Mouse (Mus musculus) limb, embryonic 15.5 days (tissue): Measurements from ENCODE around the gene Afg3l1. TPM values are rescaled to one million over a fixed set of nuclear protein-coding genes. Genes with fewer than 3 reads are reported as not detected.
"Not testable (repeated sequence)": the region's sequence is repeated elsewhere in the genome, so short reads cannot be mapped to it uniquely, and the experiment has no call there.

Experiments
- ATAC-seq: fragments of 200-750 bp; cut with Nextera tagmentation; 2 replicates; pipeline ENCODE4 v1.8.0; 2017; ENCODE audit warnings: low read depth, moderate TSS enrichment; ENCODE audit not compliant: insufficient number of reproducible peaks, low FRiP score, low TSS enrichment
- H3K27ac ChIP-seq: fragments of 300-500 bp; sonication (generic); 2 replicates; pipeline ENCODE4 v1.5.1; 2015; ENCODE audit warnings: moderate library complexity, mild to moderate bottlenecking, inconsistent platforms
- H3K27me3 ChIP-seq: fragments of 300-500 bp; sonication (generic); 2 replicates; pipeline ENCODE4 v1.6.1; 2015; ENCODE audit warnings: inconsistent platforms
- H3K36me3 ChIP-seq: fragments of 300-500 bp; sonication (generic); 2 replicates; pipeline ENCODE4 v1.6.1; 2015; ENCODE audit warnings: inconsistent platforms
- H3K4me1 ChIP-seq: fragments of 300-500 bp; sonication (generic); 2 replicates; pipeline ENCODE4 v1.6.1; 2015; ENCODE audit warnings: inconsistent platforms
- H3K4me2 ChIP-seq: fragments of 300-500 bp; sonication (generic); 2 replicates; pipeline ENCODE4 v1.6.1; 2015; ENCODE audit warnings: mild to moderate bottlenecking, inconsistent platforms
- H3K4me3 ChIP-seq: fragments of 300-500 bp; sonication (generic); 2 replicates; pipeline ENCODE4 v1.5.1; 2015; ENCODE audit warnings: mild to moderate bottlenecking, inconsistent platforms
- H3K9ac ChIP-seq: fragments of 300-500 bp; sonication (generic); 2 replicates; pipeline ENCODE4 v1.6.1; 2015; ENCODE audit warnings: inconsistent platforms
- H3K9me3 ChIP-seq: fragments of 300-500 bp; sonication (generic); 2 replicates; pipeline ENCODE4 v1.6.1; 2016; ENCODE audit warnings: inconsistent platforms
- WGBS: fragments of 180-500 bp; shearing (Covaris S2); methylation state at CpG from one replicate; pipeline ENCODE4 v1.1.7; 2015; 5-methylcytosine and 5-hydroxymethylcytosine counted together
- polyA plus RNA-seq: library from polyadenylated mRNA; unstranded; fragments of >200 nt; fragmentation: Nextera tagmentation; extraction: Ambion mirVana; gene quantifications from 2 replicates; pipeline ENCODE4 v1.2.1, GENCODE M21; 2015

Afg3l1 gene
- polyA plus RNA-seq, 1 experiment from 2014 or later: 43.0 TPM

DNA sequence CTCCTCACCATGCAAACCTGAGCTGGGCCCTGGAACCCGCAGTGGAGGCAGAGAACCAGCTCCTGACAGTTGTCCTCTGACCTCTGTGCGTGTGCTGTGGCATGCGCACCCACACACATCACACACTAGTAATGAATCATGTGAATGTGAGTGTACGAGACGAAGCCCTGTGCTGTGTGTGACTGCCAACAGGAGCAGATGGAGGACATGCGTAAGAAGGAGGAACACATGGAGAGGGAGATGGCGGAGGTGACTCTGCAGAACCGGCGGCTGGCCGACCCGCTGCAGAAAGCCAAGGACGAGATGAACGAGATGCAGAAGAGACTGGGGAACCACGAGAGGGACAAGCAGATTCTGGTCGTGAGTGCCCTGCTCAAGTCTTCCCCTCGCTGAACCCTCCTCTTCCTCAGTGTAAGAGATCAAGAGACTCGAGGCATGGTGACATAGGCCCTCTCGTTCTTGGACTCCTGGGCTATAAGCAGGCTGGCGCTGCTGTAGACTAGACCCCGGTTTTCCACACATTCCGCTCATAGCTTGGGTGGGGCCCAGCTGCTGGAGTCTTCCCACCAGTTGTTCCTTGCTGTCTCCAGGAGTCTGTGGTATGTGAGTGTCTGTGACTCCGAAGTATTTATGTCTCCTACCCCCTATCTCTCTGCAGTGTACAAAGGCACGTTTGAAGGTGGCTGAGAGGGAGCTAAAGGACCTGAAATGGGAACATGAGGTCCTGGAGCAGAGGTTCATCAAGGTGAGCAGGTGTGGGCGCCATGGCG, 50.2 kb downstream of the Afg3l1 start:
- H3K4me3 ChIP-seq: no peak overlapping the region
- no peak overlapping the region for H3K4me2 ChIP-seq
- no peak overlapping the region for H3K27ac ChIP-seq
- peaks cover 97% of the 10 kb centered on the region for H3K36me3 ChIP-seq
- no peak for ATAC-seq
- WGBS: 85% methylated on average over 25 of the region's 25 CpGs
- no peaks in the 10 kb centered on the region for H3K9me3 ChIP-seq
- H3K9ac ChIP-seq: no peak overlapping the region
- H3K27me3 ChIP-seq: no peaks in the 10 kb centered on the region
- H3K4me1 ChIP-seq: no peaks in the 10 kb centered on the region

DNA sequence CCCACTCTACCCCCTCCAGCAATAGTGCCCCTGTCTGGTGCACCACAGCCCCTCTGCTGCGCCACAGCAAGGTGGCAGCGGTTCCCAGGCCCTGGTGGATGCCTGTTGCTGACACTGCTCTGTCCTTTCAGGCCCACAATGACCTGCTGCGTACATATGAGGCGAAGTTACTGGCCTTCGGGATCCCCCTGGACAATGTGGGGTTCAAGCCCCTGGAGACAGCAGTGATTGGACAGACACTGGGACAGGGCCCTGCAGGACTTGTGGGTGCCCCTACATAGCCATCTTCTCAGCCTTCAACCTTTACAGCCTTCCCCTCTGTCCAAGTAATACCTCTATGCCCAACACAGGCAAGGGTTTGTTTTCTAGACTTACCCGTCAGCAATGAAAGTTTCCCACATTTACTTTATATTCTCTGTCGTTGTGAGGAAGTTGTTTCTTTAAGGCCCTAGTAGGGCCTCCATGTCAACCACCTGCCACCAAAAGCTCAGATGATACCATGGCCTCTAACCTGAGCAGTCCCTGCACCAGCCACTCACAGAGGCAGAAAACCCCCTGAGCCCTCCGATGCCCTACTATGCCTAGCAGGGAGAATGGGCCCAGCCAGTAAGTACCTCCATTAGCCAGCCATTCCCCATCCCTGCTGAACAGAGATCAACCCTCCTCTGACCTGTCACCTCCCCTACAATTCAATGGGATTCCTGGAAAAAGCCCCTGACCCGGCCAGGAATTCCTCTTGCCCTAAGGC, 58.7 kb downstream of the Afg3l1 start:
- Histone ChIP-seq H3K4me1 (no peaks in the 10 kb centered on the region), H3K9me3 (no peaks in the 10 kb centered on the region), H3K9ac (no peak overlapping the region), H3K4me2 (no peak overlapping the region), H3K27me3 (peaks cover 7% of the 10 kb centered on the region), H3K4me3 (no peak overlapping the region), H3K27ac (no peak overlapping the region), H3K36me3 (peaks cover 54% of the 10 kb centered on the region)
- ATAC-seq: no peak; the same call in 1 of the 2 replicates
- WGBS: 88% methylated on average over 9 of the region's 9 CpGs

DNA sequence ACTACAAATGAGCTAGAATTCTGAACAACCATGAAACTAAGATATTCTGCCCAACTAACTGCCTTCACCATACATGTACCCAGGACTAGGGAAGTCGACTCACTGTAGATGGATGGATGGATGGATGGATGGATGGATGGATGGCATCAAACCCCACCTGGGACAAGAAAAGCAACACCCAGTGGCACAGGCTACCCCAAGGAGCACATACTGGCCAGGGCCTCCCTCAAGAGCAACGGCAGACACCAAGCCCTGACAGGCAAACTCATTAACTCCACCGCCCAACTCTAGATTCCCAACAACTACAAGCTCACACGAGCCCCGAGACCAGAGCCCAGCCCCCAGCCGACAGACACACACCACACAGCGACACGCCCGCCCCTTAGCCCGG, 59.3 kb downstream of the Afg3l1 start:
- Histone ChIP-seq H3K4me2 (no peak overlapping the region), H3K36me3 (peaks cover 49% of the 10 kb centered on the region), H3K27ac (no peak overlapping the region), H3K27me3 (peaks cover 7% of the 10 kb centered on the region), H3K4me3 (no peak overlapping the region), H3K4me1 (no peaks in the 10 kb centered on the region), H3K9me3 (no peaks in the 10 kb centered on the region), H3K9ac (no peak overlapping the region)
- no peak for ATAC-seq
- WGBS: 12% methylated on average over 9 of the region's 10 CpGs

DNA sequence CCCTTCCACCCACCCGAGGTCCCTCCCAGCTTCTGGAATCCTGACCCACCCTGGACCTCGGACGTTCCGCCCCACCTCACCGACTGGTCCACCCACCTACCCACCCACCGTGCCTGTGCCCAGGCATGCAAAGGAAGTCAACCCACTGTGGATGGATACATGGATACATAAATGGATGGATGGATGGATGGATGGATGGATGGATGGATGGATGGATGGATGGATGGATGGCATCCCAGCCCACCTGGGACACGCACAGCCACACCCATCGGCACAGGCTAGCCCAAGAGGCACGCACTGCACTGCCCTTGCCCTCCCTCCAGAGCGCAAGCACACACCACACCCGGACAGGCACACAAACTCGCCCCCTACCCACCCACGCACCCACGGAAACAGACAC, 59.9 kb downstream of the Afg3l1 start:
- not testable (repeated sequence) for ATAC-seq, H3K9me3 ChIP-seq, H3K4me1 ChIP-seq, H3K27ac ChIP-seq, H3K27me3 ChIP-seq, H3K4me3 ChIP-seq, H3K4me2 ChIP-seq, H3K9ac ChIP-seq
- 68% methylated on average over 7 of the region's 14 CpGs for WGBS
- peaks cover 42% of the 10 kb centered on the region for H3K36me3 ChIP-seq

Other genes with a start within 250 kb of the Afg3l1 start
- gene Spata2l, start 241.7 kb upstream of the Afg3l1 start, polyA plus RNA-seq: 5.6 and 5.9 TPM in 2 replicates
- gene Zfp276, start 223.7 kb upstream of the Afg3l1 start, polyA plus RNA-seq: 25.4 and 28.4 TPM in 2 replicates
- 27.2 and 29.4 TPM in 2 replicates for gene Vps9d1, start 223.6 kb upstream of the Afg3l1 start, polyA plus RNA-seq
- gene Fanca, start 159.3 kb upstream of the Afg3l1 start, polyA plus RNA-seq: 14.8 and 18.6 TPM in 2 replicates
- 0.93 and 1.2 TPM in 2 replicates for gene Spire2, start 145.2 kb upstream of the Afg3l1 start, polyA plus RNA-seq
- 187 and 191 TPM in 2 replicates for gene Tcf25, start 104.2 kb upstream of the Afg3l1 start, polyA plus RNA-seq
- 0.08 and 0.15 TPM in 2 replicates for gene Mc1r, start 70.8 kb upstream of the Afg3l1 start, polyA plus RNA-seq
- 4.0 and 5.0 TPM in 2 replicates for gene Tubb3, start 66.5 kb upstream of the Afg3l1 start, polyA plus RNA-seq
- 42.4 and 43.5 TPM in 2 replicates for gene Def8, start 54.4 kb upstream of the Afg3l1 start, polyA plus RNA-seq
- 5.9 and 6.6 TPM in 2 replicates for gene Dbndd1, start 37.6 kb downstream of the Afg3l1 start, polyA plus RNA-seq
- gene Gas8, start 40.9 kb downstream of the Afg3l1 start, polyA plus RNA-seq: 29.6 and 30.2 TPM in 2 replicates
- gene Rhou, start 176.0 kb downstream of the Afg3l1 start, polyA plus RNA-seq: 10.8 and 10.9 TPM in 2 replicates